Mouse (Mus musculus) liver, embryonic 13.5 days (tissue): ENCODE results near the gene Ptpn23. TPM values are rescaled to one million over a fixed set of nuclear protein-coding genes. Genes with fewer than 3 reads are reported as not detected.

Source experiments
- ATAC-seq: fragments of 200-750 bp; cut with Nextera tagmentation; 2 replicates; pipeline ENCODE4 v1.8.0; 2017; ENCODE audit warnings: low read depth, mild to moderate bottlenecking, moderate number of reproducible peaks, moderate library complexity
- DNase-seq: peaks from one replicate; pipeline ENCODE4 v3.0.0; 2022
- H3K27ac ChIP-seq: fragments of 300-500 bp; sonication (generic); 2 replicates; pipeline ENCODE4 v1.5.1; 2015; ENCODE audit warnings: moderate library complexity, mild to moderate bottlenecking, inconsistent platforms
- H3K27me3 ChIP-seq: fragments of 300-500 bp; sonication (generic); 2 replicates; pipeline ENCODE4 v1.6.1; 2015; ENCODE audit warnings: mild to moderate bottlenecking, inconsistent platforms
- H3K36me3 ChIP-seq: fragments of 300-500 bp; sonication (generic); 2 replicates; pipeline ENCODE4 v1.6.1; 2015; ENCODE audit warnings: mild to moderate bottlenecking, inconsistent platforms
- H3K4me1 ChIP-seq: fragments of 300-500 bp; sonication (generic); replicated peaks from 2 replicates; pipeline ENCODE4 v1.6.1; 2015; ENCODE audit warnings: inconsistent platforms
- H3K4me2 ChIP-seq: fragments of 300-500 bp; sonication (generic); 2 replicates; pipeline ENCODE4 v1.6.1; 2015; ENCODE audit warnings: inconsistent platforms, mild to moderate bottlenecking, moderate library complexity
- H3K4me3 ChIP-seq: fragments of 300-500 bp; sonication (generic); replicated peaks from 2 replicates; pipeline ENCODE4 v1.5.1; 2015; ENCODE audit warnings: mild to moderate bottlenecking, inconsistent platforms
- H3K9ac ChIP-seq: fragments of 300-500 bp; sonication (generic); 2 replicates; pipeline ENCODE4 v1.6.1; 2015; ENCODE audit warnings: mild to moderate bottlenecking, inconsistent platforms
- H3K9me3 ChIP-seq: fragments of 300-500 bp; sonication (generic); replicated peaks from 2 replicates; pipeline ENCODE4 v1.6.1; 2016; ENCODE audit warnings: inconsistent platforms
- WGBS: fragments of 180-500 bp; shearing (Covaris S2); methylation state at CpG from one replicate; pipeline ENCODE4 v1.1.7; 2015; ENCODE audit not compliant: insufficient replicate concordance; 5-methylcytosine and 5-hydroxymethylcytosine counted together
- polyA plus RNA-seq: library from polyadenylated mRNA; unstranded; fragments of >200 nt; fragmentation: Nextera tagmentation; extraction: Ambion mirVana; gene quantifications from 2 replicates; pipeline ENCODE4 v1.2.1, GENCODE M21; 2015

The Ptpn23 gene
- polyA plus RNA-seq, 1 experiment from 2014 or later, result 3.2 TPM

DNA sequence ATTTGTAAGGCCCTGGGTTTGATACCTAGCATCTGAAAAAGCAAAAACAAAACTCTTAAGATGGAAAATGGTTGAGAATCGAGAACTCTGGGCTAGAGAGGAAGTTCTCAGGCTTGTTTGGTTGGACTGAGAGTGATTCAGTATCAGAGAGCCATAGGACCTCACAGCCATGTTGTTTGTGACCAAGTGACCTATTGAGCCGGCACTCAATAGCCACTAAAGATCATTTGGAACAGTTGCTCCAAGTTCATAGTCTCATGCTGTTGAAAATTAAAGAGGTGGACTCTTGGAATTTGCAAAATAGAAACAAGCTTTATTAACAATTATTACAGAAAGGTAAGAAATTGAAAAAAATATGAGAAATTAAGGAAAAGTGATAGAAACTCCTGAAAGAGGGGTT, 56.7 kb downstream of the Ptpn23 start:
- Histone ChIP-seq H3K4me3 (no peak overlapping the region), H3K9ac (no peak overlapping the region), H3K4me2 (no peak overlapping the region), H3K36me3 (peaks cover 4% of the 10 kb centered on the region; the same call in 1 of the 2 replicates), H3K4me1 (peaks cover 35% of the 10 kb centered on the region), H3K9me3 (no peaks in the 10 kb centered on the region), H3K27me3 (no peaks in the 10 kb centered on the region), H3K27ac (no peak overlapping the region; the same call in 1 of the 2 replicates)
- DNase-seq (no peak), ATAC-seq (no peak)
- WGBS, result 47% methylated on average over 2 of the region's 2 CpGs

- Histone ChIP-seq H3K27me3 (no peaks in the 10 kb centered on the region), H3K9ac (no peak overlapping the region), H3K36me3 (peaks cover 4% of the 10 kb centered on the region; the same call in 1 of the 2 replicates), H3K4me2 (no peak overlapping the region), H3K4me3 (no peak overlapping the region), H3K4me1 (peaks cover 41% of the 10 kb centered on the region), H3K27ac (peak overlapping the region; percentile 20; the same call in 1 of the 2 replicates), H3K9me3 (no peaks in the 10 kb centered on the region)
- ATAC-seq (peak; percentile 77), DNase-seq (no peak)
- WGBS, result 49% methylated on average over 5 of the region's 5 CpGs
Measured at GRCm38 (mm10) chr9:110350612-110351011, 57.4 kb downstream of the Ptpn23 start.

GRCm38 (mm10) chr9:110350188-110350587, 57.8 kb downstream of the Ptpn23 start:
- Histone ChIP-seq H3K4me1 (peaks cover 44% of the 10 kb centered on the region), H3K27ac (no peak overlapping the region), H3K9me3 (no peaks in the 10 kb centered on the region), H3K27me3 (no peaks in the 10 kb centered on the region), H3K4me3 (no peak overlapping the region), H3K9ac (no peak overlapping the region), H3K4me2 (no peak overlapping the region), H3K36me3 (peaks cover 4% of the 10 kb centered on the region; the same call in 1 of the 2 replicates)
- 61% methylated on average over 5 of the region's 5 CpGs for WGBS
- DNase-seq (no peak), ATAC-seq (no peak)

DNA sequence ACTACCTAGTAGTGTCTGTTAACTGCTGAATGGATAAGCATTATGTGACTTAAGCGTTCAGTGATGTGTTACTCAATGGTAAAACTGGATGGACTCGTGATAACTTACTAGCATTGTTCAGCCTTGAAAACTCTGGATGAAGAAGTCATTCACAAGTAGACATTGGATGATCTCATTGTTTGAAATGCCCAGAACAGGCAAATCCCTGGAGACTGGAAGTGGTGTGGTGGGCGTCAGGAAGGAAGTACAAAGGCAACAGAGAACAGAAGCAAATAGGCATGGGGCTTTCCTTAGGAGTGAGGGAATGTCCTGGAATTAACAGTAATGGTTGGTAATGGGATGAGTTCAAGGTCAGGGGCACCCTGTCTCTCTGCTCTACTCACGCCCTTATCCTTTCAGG, 59.1 kb downstream of the Ptpn23 start:
- DNase-seq (no peak), ATAC-seq (no peak)
- Histone ChIP-seq H3K9ac (no peak overlapping the region), H3K4me1 (peaks cover 48% of the 10 kb centered on the region), H3K4me2 (no peak overlapping the region), H3K27ac (no peak overlapping the region), H3K4me3 (no peak overlapping the region), H3K27me3 (no peaks in the 10 kb centered on the region), H3K9me3 (no peaks in the 10 kb centered on the region), H3K36me3 (no peaks in the 10 kb centered on the region; the same call in 1 of the 2 replicates)
- WGBS, result 56% methylated on average over 4 of the region's 4 CpGs

GRCm38 (mm10) chr9:110345057-110345739, 62.8 kb downstream of the Ptpn23 start:
- no peak overlapping the region for H3K4me3 ChIP-seq
- H3K9me3 ChIP-seq, result no peaks in the 10 kb centered on the region
- no peaks in the 10 kb centered on the region for H3K36me3 ChIP-seq
- H3K4me1 ChIP-seq, result peaks cover 44% of the 10 kb centered on the region
- WGBS, result 64% methylated on average over 7 of the region's 7 CpGs
- no peak overlapping the region for H3K9ac ChIP-seq
- no peaks in the 10 kb centered on the region for H3K27me3 ChIP-seq
- no peak overlapping the region for H3K27ac ChIP-seq
- no peak overlapping the region for H3K4me2 ChIP-seq
- no peak for ATAC-seq
- no peak for DNase-seq

GRCm38 (mm10) chr9:110343805-110344204, 64.2 kb downstream of the Ptpn23 start:
- Histone ChIP-seq H3K27me3 (no peaks in the 10 kb centered on the region), H3K36me3 (no peaks in the 10 kb centered on the region), H3K4me3 (no peak overlapping the region), H3K4me2 (peak overlapping the region; percentile 6; the same call in 1 of the 2 replicates), H3K9me3 (no peaks in the 10 kb centered on the region), H3K9ac (no peak overlapping the region), H3K4me1 (peaks cover 41% of the 10 kb centered on the region), H3K27ac (peak overlapping the region; percentile 56)
- ATAC-seq (peak; percentile 75), DNase-seq (no peak)
- 59% methylated on average over 6 of the region's 6 CpGs for WGBS

GRCm38 (mm10) chr9:110342008-110342407, 66.0 kb downstream of the Ptpn23 start:
- no peak overlapping the region for H3K4me3 ChIP-seq
- no peak overlapping the region for H3K4me2 ChIP-seq
- DNase-seq (no peak), ATAC-seq (no peak)
- H3K27ac ChIP-seq, result no peak overlapping the region
- H3K9me3 ChIP-seq, result no peaks in the 10 kb centered on the region
- H3K27me3 ChIP-seq, result no peaks in the 10 kb centered on the region
- H3K36me3 ChIP-seq, result no peaks in the 10 kb centered on the region
- H3K9ac ChIP-seq, result no peak overlapping the region
- 70% methylated on average over 8 of the region's 8 CpGs for WGBS
- peaks cover 55% of the 10 kb centered on the region for H3K4me1 ChIP-seq

- ATAC-seq, result no peak
Measured at GRCm38 (mm10) chr9:110340037-110340750, 67.8 kb downstream of the Ptpn23 start.

More at GRCm38 (mm10) chr9:110340037-110340750, 67.8 kb downstream of the Ptpn23 start:
- no peak for DNase-seq
- H3K27me3 ChIP-seq, result no peaks in the 10 kb centered on the region
- peaks cover 53% of the 10 kb centered on the region for H3K4me1 ChIP-seq
- H3K27ac ChIP-seq, result no peak overlapping the region
- no peaks in the 10 kb centered on the region for H3K36me3 ChIP-seq
- no peak overlapping the region for H3K9ac ChIP-seq
- H3K4me2 ChIP-seq, result no peak overlapping the region
- H3K4me3 ChIP-seq, result no peak overlapping the region
- H3K9me3 ChIP-seq, result no peaks in the 10 kb centered on the region
- 53% methylated on average over 5 of the region's 5 CpGs for WGBS

Other genes starting within 250 kb of the Ptpn23 start
- gene Cspg5, start 164.4 kb downstream of the Ptpn23 start, polyA plus RNA-seq, result 0.20 and 0.27 TPM in 2 replicates
- 11.1 and 11.3 TPM in 2 replicates for gene Elp6, start 103.0 kb downstream of the Ptpn23 start, polyA plus RNA-seq
- 20.6 and 23.2 TPM in 2 replicates for gene Scap, start 74.9 kb downstream of the Ptpn23 start, polyA plus RNA-seq
- gene Ngp, start 11.5 kb upstream of the Ptpn23 start, polyA plus RNA-seq, result 46.6 and 49.4 TPM in 2 replicates
- gene Klhl18, start 68.5 kb upstream of the Ptpn23 start, polyA plus RNA-seq, result 1.9 and 2.7 TPM in 2 replicates
- gene Kif9, start 68.7 kb upstream of the Ptpn23 start, polyA plus RNA-seq, result 0.23 and 0.27 TPM in 2 replicates
- 11.4 and 13.4 TPM in 2 replicates for gene Setd2, start 124.4 kb upstream of the Ptpn23 start, polyA plus RNA-seq
- 2.7 and 2.8 TPM in 2 replicates for gene Nradd, start 216.2 kb upstream of the Ptpn23 start, polyA plus RNA-seq
- gene Nbeal2, start 245.9 kb upstream of the Ptpn23 start, polyA plus RNA-seq, result 1.6 and 2.1 TPM in 2 replicates
- 84.4 and 86.3 TPM in 2 replicates for gene Ccdc12, start 248.3 kb upstream of the Ptpn23 start, polyA plus RNA-seq